Mouse (Mus musculus): ENCODE results near the gene Mrps34.

The Mrps34 gene

DNA sequence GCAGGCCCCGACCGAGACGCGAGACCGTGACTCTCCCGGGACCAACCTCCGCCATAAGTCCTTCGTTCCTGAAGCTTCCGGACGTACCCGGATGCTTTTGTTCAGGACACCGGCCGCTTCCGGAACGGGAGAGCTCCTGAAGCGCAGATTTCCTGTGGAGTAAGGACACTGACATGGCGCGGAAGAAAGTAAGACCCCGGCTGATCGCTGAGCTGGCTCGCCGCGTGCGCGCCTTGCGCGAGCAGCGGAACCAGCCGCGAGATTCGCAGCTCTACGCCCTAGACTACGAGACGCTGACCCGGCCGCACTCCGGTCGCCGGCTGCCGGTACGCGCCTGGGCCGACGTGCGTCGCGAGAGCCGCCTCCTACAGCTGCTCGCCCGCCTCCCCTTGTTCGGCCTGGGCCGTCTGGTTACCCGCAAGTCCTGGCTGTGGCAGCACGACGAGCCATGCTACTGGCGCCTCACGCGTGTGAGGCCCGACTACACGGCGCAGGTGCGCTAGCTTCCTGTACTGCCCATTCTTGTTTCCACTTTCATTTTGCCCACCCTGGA, at the start of gene Mrps34, which contains the start of gene Eme2:
Gene Mrps34, plus strand, starts transcription at position 122 of the 553 bp plus-strand sequence.
Gene Eme2, minus strand, starts transcription at position 93 of the 553 bp plus-strand sequence.
- peak; percentile 87 for DNase-seq (ENCODE audit: low spot score)

- DNase-seq (ENCODE audit: low spot score): no peak
These were observed 47.5 kb upstream of the Mrps34 start for GRCm38 (mm10) chr17:24847386-24847785.

GRCm38 (mm10) chr17:24848600-24849031, 46.3 kb upstream of the Mrps34 start:
- DNase-seq (ENCODE audit: low spot score): no peak

DNA sequence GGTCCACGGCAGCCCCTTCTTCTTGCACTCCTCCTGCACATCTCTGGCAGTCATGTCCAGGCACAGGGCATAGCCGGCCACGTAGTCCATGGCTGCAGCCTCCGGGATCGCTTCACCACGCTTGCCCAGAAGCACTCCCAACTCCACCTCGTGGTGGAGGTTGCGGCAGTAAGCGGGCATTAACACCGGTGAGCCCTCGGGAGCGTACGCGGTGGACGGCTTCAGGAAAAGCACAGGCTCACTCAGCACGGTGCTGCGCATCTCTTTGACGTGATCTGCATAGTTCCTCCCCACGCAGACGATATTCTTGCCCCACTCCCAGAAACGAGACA, 45.2 kb upstream of the Mrps34 start:
- DNase-seq (ENCODE audit: low spot score): no peak

- DNase-seq (ENCODE audit: low spot score): peak; percentile 97
These were observed 44.7 kb upstream of the Mrps34 start, which contains the start of gene Fahd1 for GRCm38 (mm10) chr17:24850065-24850772. Gene Fahd1 (minus strand): TSS chr17:24850364.

- DNase-seq (ENCODE audit: low spot score): no peak
These were observed 44.2 kb upstream of the Mrps34 start for GRCm38 (mm10) chr17:24850773-24851127.

DNA sequence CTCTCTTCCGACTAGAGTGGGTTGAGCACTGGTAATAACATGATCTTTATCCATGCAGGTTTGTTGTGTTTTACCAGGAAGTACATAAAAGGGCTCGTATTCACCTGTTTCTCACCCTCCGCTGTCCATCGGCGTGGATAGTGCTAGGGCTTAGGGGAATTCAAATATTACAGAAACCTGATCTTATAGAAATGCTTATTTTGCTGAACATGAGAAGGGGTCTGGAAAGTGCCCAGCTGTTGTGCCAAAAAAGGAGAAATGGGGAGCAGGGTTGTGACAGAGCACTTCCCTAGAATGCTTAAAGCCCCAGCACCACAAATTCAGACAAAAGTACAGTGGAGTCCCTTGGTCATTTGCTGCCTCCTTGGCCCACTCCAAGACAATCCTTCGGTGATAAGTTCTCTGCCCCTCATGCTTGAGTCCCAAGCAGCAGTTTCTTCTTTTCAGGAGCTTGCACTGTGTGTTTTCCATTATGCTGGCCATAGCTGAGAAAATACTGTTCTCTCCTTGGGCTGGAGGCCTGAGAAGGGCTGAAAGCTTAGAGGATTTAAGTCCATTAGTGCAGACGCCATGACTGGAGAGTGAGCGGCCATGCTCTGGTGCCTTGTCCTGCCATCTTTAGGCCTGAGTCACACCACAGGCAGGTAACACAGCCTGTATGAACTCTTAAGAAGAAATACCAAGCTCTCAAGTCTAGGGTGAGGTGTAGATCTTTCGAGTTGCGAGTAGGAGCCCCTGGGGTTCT, 43.4 kb upstream of the Mrps34 start:
- DNase-seq (ENCODE audit: low spot score): no peak

DNA sequence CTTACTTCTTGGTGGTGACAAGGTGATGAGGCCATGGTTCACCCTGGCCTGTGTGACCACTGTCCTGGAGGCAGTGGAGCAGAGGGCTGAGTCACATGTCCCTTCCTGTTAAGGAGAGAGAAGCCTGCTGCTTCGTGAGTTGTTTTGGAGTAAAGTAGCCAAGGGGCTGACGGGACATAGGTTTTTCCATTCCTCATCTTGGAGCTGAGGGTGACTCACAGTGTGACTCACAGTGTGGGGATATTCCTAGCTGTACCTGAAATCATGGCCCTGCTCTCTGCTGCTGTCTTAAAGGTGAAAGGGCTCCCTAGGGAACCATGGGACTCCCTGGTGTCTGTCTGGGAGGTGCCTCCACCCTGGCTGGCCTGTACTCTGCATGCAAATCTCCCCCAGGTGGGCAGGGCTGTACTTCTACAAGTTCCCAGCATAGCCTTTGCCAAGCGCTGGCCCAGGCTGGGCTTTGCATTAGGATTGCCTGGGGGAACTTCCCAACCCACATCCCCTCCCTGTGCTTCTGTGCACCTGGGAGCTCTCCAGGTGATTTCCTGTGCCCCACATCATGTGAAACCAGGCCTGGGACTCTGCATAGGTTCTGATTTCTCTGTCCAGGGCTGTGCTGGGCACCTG, 39.0 kb upstream of the Mrps34 start:
- no peak for DNase-seq (ENCODE audit: low spot score)

DNA sequence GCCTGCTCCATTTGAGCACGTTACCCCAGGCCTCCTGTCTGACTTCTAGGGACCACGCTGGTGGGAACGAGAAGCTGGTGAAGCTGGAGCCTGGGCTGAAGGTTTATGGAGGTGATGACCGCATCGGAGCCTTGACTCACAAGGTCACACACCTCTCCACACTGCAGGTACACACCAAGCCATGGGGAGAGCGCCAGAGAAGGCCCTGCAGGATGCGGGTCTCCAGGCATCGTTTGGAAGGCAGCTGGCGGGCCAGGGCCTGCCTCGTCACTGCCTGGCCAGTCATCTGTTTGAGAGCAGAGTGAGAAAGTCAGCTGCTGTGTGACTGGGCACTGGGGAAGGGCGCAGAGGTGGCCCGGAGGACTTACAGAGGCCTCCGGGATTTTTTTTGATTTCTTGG, 38.3 kb upstream of the Mrps34 start:
- no peak for DNase-seq (ENCODE audit: low spot score)

GRCm38 (mm10) chr17:24857831-24858470, 37.0 kb upstream of the Mrps34 start:
- DNase-seq (ENCODE audit: low spot score): no peak

DNA sequence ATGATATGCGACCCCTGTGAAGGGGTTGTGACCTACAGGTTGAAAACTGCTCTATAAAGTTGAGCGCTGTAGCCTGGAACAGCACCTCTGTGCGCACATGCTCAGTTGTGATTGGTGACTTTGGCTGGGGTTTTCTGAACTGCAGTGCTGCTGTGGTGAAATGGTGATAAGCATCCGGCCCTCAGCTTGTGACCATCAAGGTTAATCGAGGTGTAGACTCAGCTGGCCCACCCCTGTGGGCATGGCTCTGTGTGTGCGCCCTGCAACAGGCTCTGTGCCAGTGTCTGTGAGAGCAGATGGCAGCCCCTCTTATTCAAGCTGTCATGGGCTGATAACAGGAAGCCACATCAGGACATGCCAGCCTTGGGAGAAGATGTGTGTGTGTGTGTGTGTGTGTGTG, 35.9 kb upstream of the Mrps34 start:
- DNase-seq (ENCODE audit: low spot score): peak; percentile 48

DNA sequence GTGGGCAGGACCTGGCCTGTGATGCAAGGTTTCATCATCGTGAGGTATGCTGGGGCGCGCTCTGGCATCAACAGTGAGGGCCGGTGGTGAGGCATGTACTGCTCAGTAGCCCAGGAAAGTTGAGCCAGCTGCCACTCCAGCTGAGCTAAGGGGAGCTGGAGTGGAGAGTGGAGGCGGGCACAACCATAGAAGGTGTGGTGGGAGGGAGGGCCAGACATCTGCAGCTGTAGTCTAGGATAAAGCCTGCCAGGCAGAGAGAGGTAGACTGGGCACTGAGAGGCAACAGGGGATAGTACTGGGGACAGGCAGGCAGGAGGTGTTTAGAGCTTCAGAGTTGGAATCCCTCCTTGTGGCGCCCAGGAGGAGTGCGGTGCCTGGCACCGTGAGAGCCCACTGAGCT, 34.8 kb upstream of the Mrps34 start:
- DNase-seq (ENCODE audit: low spot score): no peak

DNA sequence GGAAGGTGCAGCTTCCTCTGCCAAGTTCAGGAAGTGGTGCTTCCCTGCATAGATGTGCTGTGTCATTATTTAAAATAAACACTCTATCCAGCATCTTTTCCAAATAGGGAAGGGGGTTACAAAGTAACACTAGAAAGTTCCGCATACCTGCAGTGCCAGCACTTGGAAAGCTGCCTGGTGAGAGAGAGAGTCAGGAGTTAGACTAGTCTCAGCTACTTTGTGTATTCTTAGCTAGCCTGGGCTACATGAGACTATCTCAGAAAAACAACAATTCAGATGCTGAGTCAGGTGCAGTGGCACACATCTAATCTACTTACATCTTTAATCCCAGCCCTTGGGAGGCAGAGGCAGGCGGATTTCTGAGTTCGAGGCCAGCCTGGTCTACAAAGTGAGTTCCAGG, 33.1 kb upstream of the Mrps34 start:
- DNase-seq (ENCODE audit: low spot score): no peak

GRCm38 (mm10) chr17:24865776-24866175, 29.1 kb upstream of the Mrps34 start, which contains the start of gene Igfals:
Gene Igfals (plus strand): TSS chr17:24865997.
- DNase-seq (ENCODE audit: low spot score): no peak

DNA sequence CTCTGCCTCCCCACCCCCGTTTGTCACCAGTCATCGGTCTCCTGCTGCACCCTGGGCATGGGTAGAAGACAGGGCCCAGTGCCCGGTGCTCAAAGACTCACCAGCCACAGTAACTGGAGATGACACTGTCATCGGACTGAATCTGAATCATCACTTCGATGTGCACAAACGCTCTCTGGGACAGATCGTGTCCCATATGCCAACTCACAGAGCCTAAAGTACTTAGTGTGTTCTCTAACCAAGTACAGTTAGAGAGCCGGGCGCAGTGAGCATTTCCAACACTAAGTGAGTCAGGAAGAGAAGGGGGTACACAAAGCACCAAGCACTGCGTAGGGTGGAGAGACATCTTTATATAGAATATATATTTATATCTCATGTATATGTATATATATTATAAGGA, 27.0 kb upstream of the Mrps34 start:
- peak; percentile 48 for DNase-seq (ENCODE audit: low spot score)

- DNase-seq (ENCODE audit: low spot score): no peak
These were observed 21.1 kb upstream of the Mrps34 start for GRCm38 (mm10) chr17:24873695-24874404.

DNA sequence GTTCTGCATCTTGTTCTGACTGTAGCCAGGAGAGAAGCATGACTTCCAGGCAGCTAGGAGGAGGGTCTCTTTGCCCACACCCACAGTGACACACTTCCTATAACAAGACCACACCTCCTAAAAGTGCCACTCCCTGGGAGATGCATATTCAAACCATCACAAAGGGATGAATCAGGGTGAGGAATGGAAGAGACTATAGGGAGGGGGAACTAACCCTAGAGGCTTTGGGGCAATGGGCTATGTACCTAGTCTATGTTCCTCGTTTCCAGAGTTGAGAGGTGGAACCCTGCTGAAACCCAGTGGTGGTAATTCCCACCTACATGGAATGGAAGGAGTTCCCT, 20.5 kb upstream of the Mrps34 start:
- no peak for DNase-seq (ENCODE audit: low spot score)

DNA sequence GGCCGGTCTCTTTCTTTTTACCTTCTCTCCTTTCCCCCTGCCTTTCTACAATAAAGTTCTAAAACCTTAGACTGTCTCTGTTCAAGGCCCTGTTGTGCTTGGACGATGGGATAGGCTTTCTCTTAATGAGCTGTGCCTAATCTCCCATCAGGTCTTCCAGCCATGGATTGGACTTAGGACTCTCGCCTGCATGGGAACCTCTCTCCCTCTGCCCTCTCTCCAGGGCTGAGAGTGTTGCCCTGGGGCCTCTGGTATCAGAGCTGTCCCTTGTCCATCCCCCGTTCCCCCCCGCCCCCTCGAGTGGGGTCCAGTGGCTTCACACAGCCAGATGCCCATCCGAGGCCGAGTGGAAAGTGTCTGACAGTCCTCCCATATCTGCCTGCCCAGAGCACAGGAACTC, 19.9 kb upstream of the Mrps34 start:
- no peak for DNase-seq (ENCODE audit: low spot score)

GRCm38 (mm10) chr17:24877336-24878116, 17.4 kb upstream of the Mrps34 start:
- no peak for DNase-seq (ENCODE audit: low spot score)

- DNase-seq (ENCODE audit: low spot score): no peak
These were observed 16.9 kb upstream of the Mrps34 start for GRCm38 (mm10) chr17:24878117-24878397.

GRCm38 (mm10) chr17:24878531-24878930, 16.4 kb upstream of the Mrps34 start:
- no peak for DNase-seq (ENCODE audit: low spot score)
